Mouse (Mus musculus) hindbrain, embryonic 16.5 days (tissue): ENCODE results near the gene Pnrc1. TPM values are rescaled to one million over a fixed set of nuclear protein-coding genes. Genes with fewer than 3 reads are reported as not detected.
"Not testable (repeated sequence)": the region's sequence is repeated elsewhere in the genome, so short reads cannot be mapped to it uniquely, and the experiment has no call there.

ENCODE experiments used
- ATAC-seq: fragments of 200-750 bp; cut with Nextera tagmentation; 2 replicates; pipeline ENCODE4 v1.8.0; 2017; ENCODE audit warnings: moderate TSS enrichment, moderate library complexity
- H3K27ac ChIP-seq: fragments of 300-500 bp; sonication (generic); 2 replicates; pipeline ENCODE4 v1.5.1; 2014; ENCODE audit warnings: low read depth, mild to moderate bottlenecking, control low read depth, low read length, moderate library complexity
- H3K27me3 ChIP-seq: fragments of 300-500 bp; sonication (generic); replicated peaks from 2 replicates; pipeline ENCODE4 v1.6.1; 2014; ENCODE audit warnings: low read length; ENCODE audit not compliant: control insufficient read depth, insufficient read depth
- H3K36me3 ChIP-seq: fragments of 300-500 bp; sonication (generic); 2 replicates; pipeline ENCODE4 v1.6.1; 2014; ENCODE audit warnings: mild to moderate bottlenecking, low read length, moderate library complexity, mixed read lengths; ENCODE audit not compliant: control insufficient read depth, insufficient read depth
- H3K4me1 ChIP-seq: fragments of 300-500 bp; sonication (generic); 2 replicates; pipeline ENCODE4 v1.6.1; 2014; ENCODE audit warnings: low read depth, low read length; ENCODE audit not compliant: control insufficient read depth, insufficient read depth
- H3K4me2 ChIP-seq: fragments of 300-500 bp; sonication (generic); 2 replicates; pipeline ENCODE4 v1.6.1; 2014; ENCODE audit warnings: mild to moderate bottlenecking, low read length, control low read depth, moderate library complexity
- H3K4me3 ChIP-seq: fragments of 300-500 bp; sonication (generic); 2 replicates; pipeline ENCODE4 v1.5.1; 2014; ENCODE audit warnings: mild to moderate bottlenecking, low read length, control low read depth, moderate library complexity
- H3K9ac ChIP-seq: fragments of 300-500 bp; sonication (generic); 2 replicates; pipeline ENCODE4 v1.6.1; 2014; ENCODE audit warnings: low read depth, mild to moderate bottlenecking, control low read depth, low read length, moderate library complexity
- H3K9me3 ChIP-seq: fragments of 300-500 bp; sonication (generic); 2 replicates; pipeline ENCODE4 v1.6.1; 2014; ENCODE audit warnings: mild to moderate bottlenecking, low read length, moderate library complexity; ENCODE audit not compliant: control insufficient read depth
- WGBS: fragments of 180-500 bp; shearing (Covaris S2); extraction: QIAGEN DNeasy Blood & Tissue Kit; methylation state at CpG from one replicate; pipeline ENCODE4 v1.1.7; 2014; 5-methylcytosine and 5-hydroxymethylcytosine counted together
- polyA plus RNA-seq: library from polyadenylated mRNA; unstranded; fragments of >200 nt; fragmentation: Nextera tagmentation; extraction: Ambion mirVana; gene quantifications from 2 replicates; pipeline ENCODE4 v1.2.1, GENCODE M21; 2015

The Pnrc1 gene
- 44.9 and 46.7 TPM in 2 replicates for polyA plus RNA-seq

DNA sequence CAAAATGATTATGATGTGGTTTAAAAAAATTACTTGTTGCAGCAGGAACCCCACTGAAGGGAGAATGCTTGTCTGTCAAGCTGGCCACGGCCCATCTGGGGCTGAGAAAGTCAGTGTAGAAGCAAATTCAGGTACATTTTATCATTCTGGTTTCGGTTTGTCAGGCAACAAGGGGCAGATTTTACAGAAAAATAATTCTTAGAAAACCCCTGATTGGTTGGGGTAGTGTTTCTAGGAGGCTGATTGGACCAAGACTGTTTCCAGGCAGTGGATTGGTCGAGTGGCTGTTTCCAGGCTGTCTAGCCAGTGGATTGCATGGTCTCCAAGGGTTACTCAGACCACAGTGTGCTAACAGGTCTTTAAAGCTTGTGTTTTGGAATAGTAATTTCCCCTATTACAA lies at the start of gene Pnrc1:
Gene Pnrc1, minus strand, starts transcription at position 162 of the 400 bp plus-strand sequence.
- peak; percentile 93 for ATAC-seq
- peak within 1 kb of the TSS; percentile 3; the same call in 1 of the 2 replicates for H3K4me2 ChIP-seq
- no peak within 1 kb of the TSS for H3K4me3 ChIP-seq
- H3K27me3 ChIP-seq, result no peaks in the 10 kb centered on the region
- no peaks in the 10 kb centered on the region for H3K36me3 ChIP-seq
- H3K27ac ChIP-seq, result no peak within 1 kb of the TSS
- no peaks in the 10 kb centered on the region for H3K4me1 ChIP-seq
- peak within 1 kb of the TSS; percentile 14; the same call in 1 of the 2 replicates for H3K9ac ChIP-seq
- H3K9me3 ChIP-seq, result no peaks in the 10 kb centered on the region
- 57% methylated on average over 3 of the region's 3 CpGs for WGBS

GRCm38 (mm10) chr4:33337999-33338398 lies 48.0 kb upstream of the Pnrc1 start:
- Histone ChIP-seq H3K4me2 (no peak overlapping the region), H3K36me3 (peaks cover 7% of the 10 kb centered on the region; the same call in 1 of the 2 replicates), H3K27ac (no peak overlapping the region), H3K9ac (no peak overlapping the region), H3K9me3 (no peaks in the 10 kb centered on the region; the same call in 1 of the 2 replicates), H3K4me3 (no peak overlapping the region), H3K4me1 (no peaks in the 10 kb centered on the region), H3K27me3 (no peaks in the 10 kb centered on the region)
- WGBS, result 82% methylated on average over 1 of the region's 1 CpGs
- no peak for ATAC-seq

DNA sequence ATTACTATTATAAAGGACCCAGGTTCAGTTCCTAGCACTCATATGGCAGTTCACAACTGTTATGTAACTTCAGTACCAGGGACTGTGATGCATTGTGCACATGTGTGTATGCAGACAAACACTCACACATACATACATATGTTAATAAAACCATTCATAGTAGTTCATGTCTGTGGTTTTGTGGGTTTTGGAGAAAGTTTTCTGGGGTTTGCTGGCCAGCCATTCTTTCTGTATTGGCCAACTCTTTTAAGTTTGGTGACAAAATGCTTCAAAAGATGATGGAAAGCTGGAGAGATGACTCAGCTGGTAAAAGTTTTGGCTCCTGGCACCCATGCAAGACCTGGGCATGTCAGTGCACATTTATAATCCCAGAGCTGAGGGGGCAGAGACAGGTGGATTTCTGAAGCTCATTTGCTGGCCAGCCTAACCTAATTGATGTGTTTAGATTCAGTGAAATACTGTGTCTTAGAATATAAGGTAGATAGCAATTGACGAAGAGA lies 43.0 kb upstream of the Pnrc1 start:
- ATAC-seq, result no peak
- Histone ChIP-seq H3K4me3 (no peak overlapping the region), H3K9ac (no peak overlapping the region), H3K36me3 (peaks cover 17% of the 10 kb centered on the region), H3K27me3 (no peaks in the 10 kb centered on the region), H3K9me3 (no peaks in the 10 kb centered on the region), H3K4me1 (no peaks in the 10 kb centered on the region), H3K4me2 (no peak overlapping the region), H3K27ac (no peak overlapping the region)
- WGBS, result 100% methylated on average over 1 of the region's 1 CpGs

- WGBS, result 95% methylated on average over 4 of the region's 4 CpGs
- H3K4me3 ChIP-seq, result no peak overlapping the region
- ATAC-seq, result no peak
These were observed 41.2 kb upstream of the Pnrc1 start for GRCm38 (mm10) chr4:33331147-33331546.

GRCm38 (mm10) chr4:33315840-33316239 lies 25.9 kb upstream of the Pnrc1 start:
- Histone ChIP-seq H3K27ac (no peak overlapping the region), H3K27me3 (no peaks in the 10 kb centered on the region), H3K4me1 (peaks cover 12% of the 10 kb centered on the region), H3K9me3 (no peaks in the 10 kb centered on the region), H3K36me3 (no peaks in the 10 kb centered on the region), H3K4me3 (no peak overlapping the region), H3K9ac (no peak overlapping the region), H3K4me2 (no peak overlapping the region)
- no peak for ATAC-seq
- 91% methylated on average over 5 of the region's 5 CpGs for WGBS

More at GRCm38 (mm10) chr4:33331147-33331546, 41.2 kb upstream of the Pnrc1 start:
- peaks cover 17% of the 10 kb centered on the region for H3K36me3 ChIP-seq
- H3K4me2 ChIP-seq, result no peak overlapping the region
- no peak overlapping the region for H3K27ac ChIP-seq
- H3K9ac ChIP-seq, result no peak overlapping the region
- no peaks in the 10 kb centered on the region for H3K9me3 ChIP-seq
- no peaks in the 10 kb centered on the region for H3K4me1 ChIP-seq
- no peaks in the 10 kb centered on the region for H3K27me3 ChIP-seq

DNA sequence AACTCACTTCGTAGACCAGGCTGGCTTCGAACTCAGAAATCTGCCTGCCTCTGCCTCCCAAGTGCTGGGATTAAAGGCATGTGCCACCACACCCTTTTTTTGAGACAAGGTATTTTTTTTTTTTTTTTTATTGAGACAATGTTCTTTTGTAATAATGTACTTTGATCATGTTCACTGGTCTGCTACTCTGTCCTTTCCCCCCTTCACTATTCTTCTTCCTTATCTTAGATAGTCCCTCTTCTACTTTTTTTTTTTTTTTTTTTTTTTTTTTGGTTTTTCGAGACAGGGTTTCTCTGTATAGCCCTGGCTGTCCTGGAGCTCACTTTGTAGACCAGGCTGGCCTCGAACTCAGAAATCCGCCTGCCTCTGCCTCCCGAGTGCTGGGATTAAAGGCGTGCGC lies 24.2 kb upstream of the Pnrc1 start:
- H3K4me1 ChIP-seq, result peaks cover 13% of the 10 kb centered on the region
- not testable (repeated sequence) for H3K4me3 ChIP-seq, H3K9ac ChIP-seq, H3K4me2 ChIP-seq, H3K27me3 ChIP-seq, H3K9me3 ChIP-seq, ATAC-seq, H3K27ac ChIP-seq, H3K36me3 ChIP-seq
- whole genome bisulfite sequencing, result 97% methylated on average over 7 of the region's 8 CpGs

DNA sequence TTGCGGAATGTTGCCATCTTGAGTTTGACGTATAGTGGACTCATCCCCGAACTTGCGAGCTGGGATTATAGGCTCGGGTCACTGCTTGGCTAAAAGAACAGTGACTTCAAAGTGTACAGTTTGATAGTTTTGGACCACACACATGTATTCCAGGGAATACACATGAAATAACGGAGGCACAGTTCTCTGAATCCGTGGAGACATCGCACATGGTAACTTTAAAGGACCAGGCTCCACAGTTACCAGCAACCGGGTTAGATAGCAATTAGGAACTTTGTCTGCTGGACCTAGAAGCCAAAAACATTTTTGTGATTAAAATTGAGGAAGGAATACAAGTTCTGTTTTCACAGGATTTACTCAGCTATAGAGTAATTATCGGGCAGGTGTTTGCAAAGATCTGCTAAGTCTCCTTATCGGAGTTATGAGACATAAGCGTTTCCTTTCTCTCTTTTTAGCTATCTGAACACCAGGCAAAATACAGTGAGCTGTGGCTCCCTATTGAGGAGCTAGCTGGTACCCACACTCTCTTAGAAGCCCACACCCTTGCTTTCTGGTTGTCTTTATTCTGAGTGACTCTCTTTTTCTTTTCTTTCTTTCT lies 21.0 kb upstream of the Pnrc1 start:
- no peaks in the 10 kb centered on the region for H3K27me3 ChIP-seq
- ATAC-seq, result no peak

GRCm38 (mm10) chr4:33309764-33310757 lies 20.1 kb upstream of the Pnrc1 start, which contains the start of gene Rngtt:
Gene Rngtt, plus strand, starts transcription at chr4:33310311.
- Histone ChIP-seq H3K9me3 (no peaks in the 10 kb centered on the region), H3K36me3 (no peaks in the 10 kb centered on the region), H3K27ac (peak within 1 kb of the TSS; percentile 57), H3K4me1 (peaks cover 13% of the 10 kb centered on the region), H3K4me3 (peak within 1 kb of the TSS; percentile 75), H3K9ac (peak within 1 kb of the TSS; percentile 79), H3K27me3 (no peaks in the 10 kb centered on the region), H3K4me2 (peak within 1 kb of the TSS; percentile 80)
- 3% methylated on average over 53 of the region's 60 CpGs for WGBS
- ATAC-seq, result peak; percentile 95

More for the DNA sequence above, 21.0 kb upstream of the Pnrc1 start:
- H3K4me2 ChIP-seq, result peak overlapping the region; percentile 80
- no peaks in the 10 kb centered on the region for H3K36me3 ChIP-seq
- peak overlapping the region; percentile 79 for H3K9ac ChIP-seq
- 24% methylated on average over 12 of the region's 12 CpGs for WGBS
- no peaks in the 10 kb centered on the region for H3K9me3 ChIP-seq
- H3K4me1 ChIP-seq, result peaks cover 13% of the 10 kb centered on the region
- peak overlapping the region; percentile 75 for H3K4me3 ChIP-seq
- no peak overlapping the region for H3K27ac ChIP-seq

DNA sequence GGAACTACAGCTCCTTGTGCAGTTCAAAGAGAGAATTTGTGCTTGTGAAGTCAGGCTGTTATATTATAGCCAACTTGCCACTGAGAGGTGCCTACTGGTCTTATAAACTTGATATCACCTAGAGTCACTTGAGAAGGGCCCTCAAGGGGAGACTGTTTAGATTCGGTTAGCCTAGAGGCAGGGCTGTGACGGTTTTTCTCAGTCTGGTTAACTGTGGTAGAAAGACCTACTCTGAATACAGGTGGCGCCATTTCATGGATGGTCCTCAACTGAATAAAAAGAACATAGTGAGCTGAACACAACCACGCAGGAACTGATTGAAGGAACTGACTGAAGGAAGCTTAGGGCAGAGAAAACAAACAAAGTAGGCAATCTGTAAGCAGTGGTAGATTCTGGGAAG lies 17.2 kb upstream of the Pnrc1 start:
- Histone ChIP-seq H3K4me1 (peaks cover 13% of the 10 kb centered on the region), H3K4me3 (no peak overlapping the region), H3K9me3 (no peaks in the 10 kb centered on the region; the same call in 1 of the 2 replicates), H3K27me3 (no peaks in the 10 kb centered on the region), H3K36me3 (no peaks in the 10 kb centered on the region), H3K27ac (no peak overlapping the region), H3K4me2 (no peak overlapping the region), H3K9ac (no peak overlapping the region)
- WGBS, result 74% methylated on average over 4 of the region's 4 CpGs
- no peak for ATAC-seq
